Mouse (Mus musculus): Measurements from ENCODE around the gene Dus1l.
A peak's percentile ranks its signal among the peaks of the same experiment; 100 is the strongest.
"Not testable (repeated sequence)": the region's sequence is repeated elsewhere in the genome, so short reads cannot be mapped to it uniquely, and the experiment has no call there.

The Dus1l gene

GRCm38 (mm10) chr11:120819556-120819955 is 23.4 kb upstream of the Dus1l start:
- no peak for DNase-seq (ENCODE audit: inconsistent ontology term)

- DNase-seq (ENCODE audit: inconsistent ontology term), result no peak
These were observed 22.0 kb upstream of the Dus1l start for GRCm38 (mm10) chr11:120818251-120818650.

- DNase-seq (ENCODE audit: inconsistent ontology term), result no peak
These were observed 21.2 kb upstream of the Dus1l start for GRCm38 (mm10) chr11:120817358-120817757.

DNA sequence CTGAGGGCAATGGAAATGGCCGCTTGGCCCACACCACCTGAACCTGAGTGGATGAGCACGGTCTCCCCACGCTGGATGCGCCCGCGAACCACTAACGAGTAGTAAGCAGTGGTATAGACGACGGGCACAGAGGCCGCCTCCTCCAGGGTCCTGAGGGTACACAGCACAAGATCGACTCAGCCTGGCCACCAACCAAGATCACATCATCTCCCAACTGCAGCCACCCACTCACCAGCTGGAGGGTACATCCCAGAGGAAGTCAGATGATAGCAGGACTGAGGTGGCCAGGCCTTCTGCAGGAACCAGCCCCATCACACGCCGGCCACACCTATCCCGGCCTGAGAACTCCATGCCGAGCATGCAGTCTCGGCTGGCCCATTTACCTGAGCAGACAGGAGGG is 15.9 kb upstream of the Dus1l start:
- no peak for DNase-seq (ENCODE audit: inconsistent ontology term)

DNA sequence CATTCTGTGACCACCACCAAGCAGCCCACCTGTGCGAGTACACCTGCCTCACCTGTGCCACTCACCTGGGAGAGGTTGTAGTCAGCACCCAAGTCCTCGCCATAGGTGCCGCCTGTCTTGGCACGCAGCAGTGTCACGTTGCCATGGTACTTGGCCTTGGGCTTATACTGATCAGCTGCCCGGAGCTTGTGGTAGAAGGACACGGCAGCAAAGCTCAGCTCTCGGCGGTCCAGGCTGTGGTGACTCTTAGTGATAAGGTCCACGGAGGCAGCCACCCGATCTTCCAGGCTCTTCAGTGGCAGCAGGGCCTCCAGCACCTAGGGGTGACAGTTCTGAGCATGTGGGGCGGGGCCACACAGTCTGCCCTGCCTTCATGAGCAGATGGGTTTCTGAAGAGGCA is 11.8 kb upstream of the Dus1l start:
- no peak for DNase-seq (ENCODE audit: inconsistent ontology term)

DNA sequence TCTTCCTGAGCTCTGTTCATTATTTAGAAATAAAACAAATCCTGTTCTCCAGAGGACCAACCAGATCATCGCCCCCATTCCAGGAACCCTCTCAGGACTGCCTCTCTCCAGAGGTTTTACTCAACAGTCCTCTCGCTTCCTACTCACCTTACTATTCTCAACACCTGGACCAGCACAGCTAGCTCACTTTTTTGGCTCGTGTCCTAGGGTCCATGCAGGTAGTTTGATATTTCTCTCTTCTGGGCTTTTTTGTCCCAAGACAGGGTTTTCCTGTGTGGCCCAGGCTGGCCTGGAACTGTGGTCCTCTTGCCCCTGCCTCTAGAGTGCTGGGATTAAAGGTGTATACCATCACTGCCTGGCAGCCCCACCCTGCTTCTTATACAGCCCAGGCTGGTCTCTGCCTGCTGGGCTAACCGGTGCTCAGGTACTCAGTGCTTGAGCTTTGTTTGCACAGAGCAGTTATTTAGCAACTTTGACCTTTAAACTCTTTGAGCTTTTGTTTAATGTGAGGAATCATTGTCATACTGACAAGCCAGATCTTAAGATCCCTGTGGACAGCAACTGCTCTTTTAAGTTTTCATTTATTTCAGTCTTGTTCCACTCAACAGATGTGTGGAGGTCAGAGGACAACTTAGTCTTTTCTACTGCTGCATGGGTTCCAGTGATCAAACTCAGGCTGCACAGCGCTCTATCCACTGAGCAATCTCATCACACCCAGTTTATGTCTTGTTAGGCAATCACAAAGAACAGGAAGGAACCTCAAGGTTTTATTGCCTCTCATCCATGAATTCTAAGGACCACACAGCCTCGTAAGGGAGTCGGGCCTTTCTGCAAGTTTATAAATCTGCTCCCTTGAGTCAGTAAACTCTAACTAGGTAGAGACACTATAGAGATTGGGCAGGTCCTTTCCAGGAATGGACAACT is 9.4 kb upstream of the Dus1l start:
- DNase-seq (ENCODE audit: inconsistent ontology term), result no peak

GRCm38 (mm10) chr11:120804769-120805168 is 8.6 kb upstream of the Dus1l start:
- DNase-seq (ENCODE audit: inconsistent ontology term), result no peak

GRCm38 (mm10) chr11:120804274-120804673 is 8.1 kb upstream of the Dus1l start:
- DNase-seq (ENCODE audit: inconsistent ontology term), result no peak

- DNase-seq (ENCODE audit: inconsistent ontology term), result peak; percentile 84
These were observed 4.1 kb upstream of the Dus1l start for GRCm38 (mm10) chr11:120800061-120800904.

- no peak for DNase-seq (ENCODE audit: inconsistent ontology term)
These were observed 3.2 kb upstream of the Dus1l start for GRCm38 (mm10) chr11:120799316-120799890.

DNA sequence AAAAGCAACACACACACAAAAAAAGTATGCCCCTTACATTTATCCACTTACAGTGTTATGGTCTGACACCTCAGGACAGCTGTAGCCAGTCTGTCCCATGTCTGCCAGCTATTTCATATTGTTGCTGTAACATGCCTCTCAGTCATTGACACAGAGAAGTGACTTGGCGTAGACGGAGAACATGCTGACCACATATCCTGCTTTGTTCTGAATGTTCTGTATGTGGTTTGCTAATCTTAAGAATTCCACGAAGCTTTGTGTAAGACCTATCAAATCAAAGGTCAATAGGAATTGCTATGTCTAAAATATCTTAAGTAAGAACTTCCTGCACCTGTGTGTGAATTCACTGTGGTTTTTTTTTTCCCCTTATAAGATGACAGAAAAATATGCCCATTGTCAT is 2.0 kb upstream of the Dus1l start:
- no peak for DNase-seq (ENCODE audit: inconsistent ontology term)

DNA sequence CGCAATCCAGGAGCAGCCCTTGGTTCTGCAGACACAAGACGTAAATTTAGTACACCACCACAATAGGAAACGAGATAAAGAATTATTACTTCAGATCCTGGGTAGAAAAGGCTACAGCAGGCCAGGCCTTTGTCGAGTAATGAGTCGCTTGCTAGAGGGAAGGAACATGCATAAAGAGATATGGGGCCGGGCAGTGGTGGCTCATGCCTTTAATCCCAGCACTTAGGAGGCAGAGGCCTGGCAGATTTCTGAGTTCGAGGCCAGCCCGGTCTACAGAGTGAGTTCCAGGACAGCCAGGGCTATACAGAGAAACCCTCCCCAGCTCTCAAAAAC is 377 bp upstream of the Dus1l start:
- no peak for DNase-seq (ENCODE audit: inconsistent ontology term)

DNA sequence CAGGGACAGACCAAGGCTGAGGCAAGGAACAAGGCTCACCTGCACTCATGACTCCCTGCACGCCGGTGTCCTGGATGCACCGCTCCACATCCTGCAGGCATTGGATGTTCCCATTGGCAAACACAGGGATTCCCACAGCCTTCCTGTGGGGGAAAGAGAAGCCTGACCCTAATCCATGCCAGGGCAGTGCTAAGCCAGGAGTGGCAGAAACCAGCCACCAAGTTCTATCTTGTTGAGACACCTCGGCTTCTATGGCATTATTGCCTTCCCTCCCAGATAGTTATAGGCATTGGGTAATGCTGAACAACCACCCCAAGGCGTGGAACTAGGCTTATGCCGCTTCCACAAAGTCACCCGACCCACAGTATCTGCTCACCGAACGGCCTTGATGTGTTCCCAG is 3.6 kb downstream of the Dus1l start:
- DNase-seq (ENCODE audit: inconsistent ontology term), result no peak

GRCm38 (mm10) chr11:120789810-120790209 is 6.4 kb downstream of the Dus1l start:
- DNase-seq (ENCODE audit: inconsistent ontology term), result no peak

- DNase-seq (ENCODE audit: inconsistent ontology term), result no peak
These were observed 6.8 kb downstream of the Dus1l start for GRCm38 (mm10) chr11:120789355-120789754.

- not testable (repeated sequence) for DNase-seq (ENCODE audit: inconsistent ontology term)
These were observed 7.7 kb downstream of the Dus1l start for GRCm38 (mm10) chr11:120788460-120788859.

- no peak for DNase-seq (ENCODE audit: inconsistent ontology term)
These were observed 11.1 kb downstream of the Dus1l start for GRCm38 (mm10) chr11:120785145-120785544.

- peak; percentile 79 for DNase-seq (ENCODE audit: inconsistent ontology term)
These were observed 12.0 kb downstream of the Dus1l start, which contains the start of the genes Rfng and Gps1 for GRCm38 (mm10) chr11:120784064-120784791. Rfng (minus strand) TSS chr11:120784207. Gps1 (plus strand) TSS chr11:120784272.

- no peak for DNase-seq (ENCODE audit: inconsistent ontology term)
These were observed 12.7 kb downstream of the Dus1l start for GRCm38 (mm10) chr11:120783426-120784063.

GRCm38 (mm10) chr11:120781361-120781760 is 14.8 kb downstream of the Dus1l start:
- not testable (repeated sequence) for DNase-seq (ENCODE audit: inconsistent ontology term)

- DNase-seq (ENCODE audit: inconsistent ontology term), result no peak
These were observed 16.3 kb downstream of the Dus1l start for GRCm38 (mm10) chr11:120779876-120780275.
